Mouse (Mus musculus): ENCODE measurements around the gene Hscb. TPM values are rescaled to one million over a fixed set of nuclear protein-coding genes. Genes with fewer than 3 reads are reported as not detected.
A peak's percentile ranks its signal among the peaks of the same experiment; 100 is the strongest.
"Not testable (repeated sequence)": the region's sequence is repeated elsewhere in the genome, so short reads cannot be mapped to it uniquely, and the experiment has no call there.

Gene Hscb
- polyA plus RNA-seq, 1 experiment from 2014 or later, result 8.9 TPM

DNA sequence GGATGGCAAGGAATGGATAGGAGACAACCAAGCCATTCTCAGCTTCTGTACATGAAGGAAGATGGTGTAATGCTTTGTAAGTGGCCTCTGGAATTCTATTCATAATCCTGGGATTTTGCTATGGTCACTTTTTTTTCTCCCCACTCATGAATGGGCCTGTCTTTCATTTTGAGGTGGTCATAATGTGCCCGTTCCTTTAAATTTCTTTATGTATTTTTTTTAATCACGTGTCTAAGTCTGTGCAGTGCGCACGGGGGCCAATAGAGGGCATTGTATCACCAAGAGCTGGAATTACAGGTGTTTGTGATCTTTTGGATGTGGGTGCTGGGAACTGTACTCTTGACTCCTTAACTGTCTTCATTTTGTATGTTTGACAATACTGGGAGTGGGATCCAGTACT is 888 bp upstream of the Hscb start:
- H3K9ac ChIP-seq (replicated peaks; ENCODE audit: low read length), result no peak overlapping the region
- 4% methylated on average over 4 of the region's 4 CpGs for WGBS
- no peaks in the 10 kb centered on the region for H3K9me3 ChIP-seq (ENCODE audit: control insufficient read depth, low read length)
- H3K4me3 ChIP-seq (replicated peaks; ENCODE audit: low read depth, low read length), result peak overlapping the region; percentile 71
- no peak for ATAC-seq (ENCODE audit: low FRiP score, low TSS enrichment)
- H3K27ac ChIP-seq (replicated peaks; ENCODE audit: low read depth, low read length), result no peak overlapping the region
- no peaks in the 10 kb centered on the region for H3K27me3 ChIP-seq (ENCODE audit: control insufficient read depth, insufficient read depth, low read length)
- no peaks in the 10 kb centered on the region for H3K36me3 ChIP-seq (ENCODE audit: control insufficient read depth, insufficient read depth, low read length)
- peaks cover 4% of the 10 kb centered on the region; the same call in 1 of the 2 replicates for H3K4me1 ChIP-seq (ENCODE audit: control insufficient read depth, insufficient read depth, low read length)
- peak; percentile 18 for DNase-seq
- peak overlapping the region; percentile 66 for H3K4me2 ChIP-seq (ENCODE audit: low read length)

GRCm38 (mm10) chr5:110839038-110839677 is 419 bp downstream of the Hscb start:
- peak overlapping the region; percentile 65 for H3K9ac ChIP-seq (replicated peaks; ENCODE audit: low read length)
- H3K4me1 ChIP-seq (ENCODE audit: control insufficient read depth, insufficient read depth, low read length), result peaks cover 4% of the 10 kb centered on the region; the same call in 1 of the 2 replicates
- H3K36me3 ChIP-seq (ENCODE audit: control insufficient read depth, insufficient read depth, low read length), result no peaks in the 10 kb centered on the region
- DNase-seq, result no peak
- H3K4me2 ChIP-seq (ENCODE audit: low read length), result peak overlapping the region; percentile 71
- H3K27me3 ChIP-seq (ENCODE audit: control insufficient read depth, insufficient read depth, low read length), result no peaks in the 10 kb centered on the region
- peak overlapping the region; percentile 72 for H3K27ac ChIP-seq (replicated peaks; ENCODE audit: low read depth, low read length)
- peak overlapping the region; percentile 71 for H3K4me3 ChIP-seq (replicated peaks; ENCODE audit: low read depth, low read length)
- H3K9me3 ChIP-seq (ENCODE audit: control insufficient read depth, low read length), result no peaks in the 10 kb centered on the region
- ATAC-seq (ENCODE audit: low FRiP score, low TSS enrichment), result no peak; the same call in 1 of the 2 replicates
- 9% methylated on average over 28 of the region's 28 CpGs for WGBS

DNA sequence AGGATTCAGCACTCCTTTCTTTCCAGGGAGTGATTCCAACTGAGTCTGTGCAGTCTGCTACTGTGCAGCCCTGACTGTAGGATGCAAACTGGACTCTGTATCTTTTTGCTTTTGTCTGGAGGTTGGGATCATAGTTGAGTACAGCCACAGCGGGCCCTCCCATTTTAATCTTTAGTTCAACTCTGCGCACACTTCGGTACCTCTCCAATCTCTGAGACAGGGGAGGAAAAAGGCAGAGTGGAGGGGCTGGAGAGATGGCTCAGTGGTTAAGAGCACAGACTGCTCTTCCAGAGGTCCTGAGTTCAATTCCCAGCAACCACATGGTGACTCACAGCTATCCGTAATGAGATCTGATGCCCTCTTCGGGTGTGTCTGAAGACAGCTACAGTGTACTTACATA is 1.6 kb downstream of the Hscb start:
- not testable (repeated sequence) for H3K27ac ChIP-seq (replicated peaks; ENCODE audit: low read depth, low read length); H3K4me2 ChIP-seq (ENCODE audit: low read length); DNase-seq; H3K9me3 ChIP-seq (ENCODE audit: control insufficient read depth, low read length); H3K4me1 ChIP-seq (ENCODE audit: control insufficient read depth, insufficient read depth, low read length); H3K27me3 ChIP-seq (ENCODE audit: control insufficient read depth, insufficient read depth, low read length); ATAC-seq (ENCODE audit: low FRiP score, low TSS enrichment); H3K36me3 ChIP-seq (ENCODE audit: control insufficient read depth, insufficient read depth, low read length); H3K4me3 ChIP-seq (replicated peaks; ENCODE audit: low read depth, low read length); H3K9ac ChIP-seq (replicated peaks; ENCODE audit: low read length)
- 90% methylated on average over 5 of the region's 5 CpGs for WGBS

DNA sequence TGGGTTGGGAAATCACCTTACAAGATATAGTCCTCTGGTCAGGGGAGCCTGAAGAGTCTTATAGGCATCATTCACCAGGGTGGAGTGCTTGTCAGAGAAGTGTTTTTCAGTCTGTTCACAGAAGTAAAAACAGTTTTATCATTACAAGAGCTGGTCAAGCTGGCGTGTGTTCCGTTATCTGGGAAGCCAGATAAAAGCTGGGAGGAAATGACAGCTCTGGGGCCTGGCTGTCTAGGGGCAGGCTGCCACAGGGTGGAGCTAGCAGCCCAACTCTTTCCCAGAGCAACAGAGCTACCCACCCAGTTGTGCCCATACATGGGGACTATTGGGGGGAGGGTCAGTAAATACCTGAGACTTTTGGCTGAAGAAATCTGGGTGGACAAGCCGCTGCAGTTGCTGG is 3.6 kb downstream of the Hscb start:
- ATAC-seq (ENCODE audit: low FRiP score, low TSS enrichment), result no peak
- Histone ChIP-seq H3K9me3 (ENCODE audit: control insufficient read depth, low read length) (no peaks in the 10 kb centered on the region), H3K27ac (replicated peaks; ENCODE audit: low read depth, low read length) (no peak overlapping the region), H3K4me1 (ENCODE audit: control insufficient read depth, insufficient read depth, low read length) (peaks cover 4% of the 10 kb centered on the region; the same call in 1 of the 2 replicates), H3K4me2 (ENCODE audit: low read length) (no peak overlapping the region), H3K9ac (replicated peaks; ENCODE audit: low read length) (peak overlapping the region; percentile 6; the same call in 1 of the 2 replicates), H3K36me3 (ENCODE audit: control insufficient read depth, insufficient read depth, low read length) (no peaks in the 10 kb centered on the region), H3K4me3 (replicated peaks; ENCODE audit: low read depth, low read length) (no peak overlapping the region), H3K27me3 (ENCODE audit: control insufficient read depth, insufficient read depth, low read length) (no peaks in the 10 kb centered on the region)
- WGBS, result 34% methylated on average over 3 of the region's 3 CpGs
- peak; percentile 73 for DNase-seq

GRCm38 (mm10) chr5:110831036-110831720 is 8.4 kb downstream of the Hscb start:
- Histone ChIP-seq H3K4me3 (replicated peaks; ENCODE audit: low read depth, low read length) (no peak overlapping the region), H3K4me2 (ENCODE audit: low read length) (no peak overlapping the region), H3K4me1 (ENCODE audit: control insufficient read depth, insufficient read depth, low read length) (no peaks in the 10 kb centered on the region), H3K36me3 (ENCODE audit: control insufficient read depth, insufficient read depth, low read length) (no peaks in the 10 kb centered on the region), H3K27me3 (ENCODE audit: control insufficient read depth, insufficient read depth, low read length) (no peaks in the 10 kb centered on the region), H3K9me3 (ENCODE audit: control insufficient read depth, low read length) (no peaks in the 10 kb centered on the region), H3K27ac (replicated peaks; ENCODE audit: low read depth, low read length) (no peak overlapping the region), H3K9ac (replicated peaks; ENCODE audit: low read length) (no peak overlapping the region)
- DNase-seq (no peak), ATAC-seq (ENCODE audit: low FRiP score, low TSS enrichment) (no peak)
- WGBS, result 89% methylated on average over 5 of the region's 5 CpGs

DNA sequence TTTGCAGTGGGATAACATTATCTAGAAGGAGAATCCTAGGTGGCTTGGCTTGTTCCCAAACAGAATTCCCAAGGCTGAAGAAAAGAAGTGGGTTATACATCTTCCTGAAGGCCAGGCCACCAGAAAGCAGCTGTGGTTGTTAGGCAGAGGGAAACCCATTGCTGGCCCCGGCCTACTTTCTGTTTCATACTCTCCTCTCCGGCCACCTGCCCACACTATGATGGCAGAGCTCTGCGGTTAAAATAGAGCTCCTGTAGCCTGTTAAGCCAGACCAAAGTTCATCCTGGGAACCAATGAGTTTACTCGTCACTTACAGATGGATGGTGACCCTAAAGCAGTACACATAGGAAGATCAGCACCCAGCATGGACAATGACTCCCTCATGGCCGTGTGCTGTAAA is 12.0 kb downstream of the Hscb start:
- Histone ChIP-seq H3K4me3 (replicated peaks; ENCODE audit: low read depth, low read length) (no peak overlapping the region), H3K4me1 (ENCODE audit: control insufficient read depth, insufficient read depth, low read length) (no peaks in the 10 kb centered on the region), H3K36me3 (ENCODE audit: control insufficient read depth, insufficient read depth, low read length) (no peaks in the 10 kb centered on the region), H3K9me3 (ENCODE audit: control insufficient read depth, low read length) (no peaks in the 10 kb centered on the region), H3K27me3 (ENCODE audit: control insufficient read depth, insufficient read depth, low read length) (no peaks in the 10 kb centered on the region), H3K4me2 (ENCODE audit: low read length) (no peak overlapping the region), H3K9ac (replicated peaks; ENCODE audit: low read length) (no peak overlapping the region), H3K27ac (replicated peaks; ENCODE audit: low read depth, low read length) (no peak overlapping the region)
- no peak for ATAC-seq (ENCODE audit: low FRiP score, low TSS enrichment)
- no peak for DNase-seq
- 94% methylated on average over 5 of the region's 5 CpGs for WGBS

DNA sequence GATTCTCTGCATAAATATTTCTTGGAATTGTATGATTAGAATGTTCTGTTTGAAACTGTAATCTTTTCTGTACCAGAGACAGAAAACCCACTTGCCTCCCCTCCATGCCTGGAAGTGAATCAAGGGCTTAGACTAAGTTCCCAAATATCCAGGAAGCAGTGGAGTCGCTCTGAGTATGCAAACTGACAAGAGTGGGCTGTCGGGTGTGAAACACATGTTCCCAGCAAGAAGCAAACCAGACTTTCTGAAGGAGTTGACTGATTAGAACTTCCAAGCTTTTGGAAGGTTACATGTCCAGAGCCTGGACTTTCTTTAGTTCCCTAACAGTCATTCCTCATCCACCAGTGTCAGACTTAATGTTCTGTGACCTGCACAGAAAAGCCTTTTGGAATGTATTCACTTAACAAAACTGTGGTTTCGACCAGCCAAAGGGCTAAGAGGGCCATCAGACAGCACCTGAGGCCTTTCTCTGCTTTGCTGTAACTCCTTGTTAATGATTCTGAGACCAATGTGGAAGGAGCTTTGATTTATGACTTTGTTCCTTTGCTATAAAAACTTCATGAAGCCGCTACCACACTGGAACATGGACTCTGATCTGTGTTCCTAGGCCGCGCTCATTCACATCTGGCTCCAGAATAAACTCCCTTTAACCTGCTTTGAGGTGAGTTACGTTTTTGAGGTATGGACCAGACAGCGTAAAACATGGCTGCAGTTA is 12.6 kb downstream of the Hscb start:
- no peaks in the 10 kb centered on the region for H3K9me3 ChIP-seq (ENCODE audit: control insufficient read depth, low read length)
- DNase-seq (no peak), ATAC-seq (ENCODE audit: low FRiP score, low TSS enrichment) (no peak)
- no peak overlapping the region for H3K27ac ChIP-seq (replicated peaks; ENCODE audit: low read depth, low read length)
- no peaks in the 10 kb centered on the region for H3K36me3 ChIP-seq (ENCODE audit: control insufficient read depth, insufficient read depth, low read length)
- H3K4me2 ChIP-seq (ENCODE audit: low read length), result no peak overlapping the region
- H3K27me3 ChIP-seq (ENCODE audit: control insufficient read depth, insufficient read depth, low read length), result no peaks in the 10 kb centered on the region
- WGBS, result 93% methylated on average over 8 of the region's 8 CpGs
- no peaks in the 10 kb centered on the region for H3K4me1 ChIP-seq (ENCODE audit: control insufficient read depth, insufficient read depth, low read length)
- no peak overlapping the region for H3K9ac ChIP-seq (replicated peaks; ENCODE audit: low read length)
- no peak overlapping the region for H3K4me3 ChIP-seq (replicated peaks; ENCODE audit: low read depth, low read length)

- no peak overlapping the region for H3K27ac ChIP-seq (replicated peaks; ENCODE audit: low read depth, low read length)
- no peak overlapping the region for H3K4me2 ChIP-seq (ENCODE audit: low read length)
- no peak for ATAC-seq (ENCODE audit: low FRiP score, low TSS enrichment)
- H3K4me1 ChIP-seq (ENCODE audit: control insufficient read depth, insufficient read depth, low read length), result no peaks in the 10 kb centered on the region
- 90% methylated on average over 4 of the region's 4 CpGs for WGBS
- H3K27me3 ChIP-seq (ENCODE audit: control insufficient read depth, insufficient read depth, low read length), result no peaks in the 10 kb centered on the region
- H3K4me3 ChIP-seq (replicated peaks; ENCODE audit: low read depth, low read length), result no peak overlapping the region
- no peak for DNase-seq
- H3K9ac ChIP-seq (replicated peaks; ENCODE audit: low read length), result no peak overlapping the region
- no peaks in the 10 kb centered on the region for H3K9me3 ChIP-seq (ENCODE audit: control insufficient read depth, low read length)
- H3K36me3 ChIP-seq (ENCODE audit: control insufficient read depth, insufficient read depth, low read length), result no peaks in the 10 kb centered on the region
Measured at GRCm38 (mm10) chr5:110824421-110824820, 15.2 kb downstream of the Hscb start.

Measured in midbrain, embryonic 14.5 days (tissue).